Mouse (Mus musculus) G1E (cell line): ENCODE measurements around the gene F5. TPM values are rescaled to one million over a fixed set of nuclear protein-coding genes. Genes with fewer than 3 reads are reported as not detected.

ENCODE experiments used
- ATAC-seq: 2 replicates; pipeline ENCODE4 v1.8.0; 2016; ENCODE audit warnings: mild to moderate bottlenecking; ENCODE audit not compliant: insufficient number of reproducible peaks, poor library complexity, low FRiP score, severe bottlenecking; ENCODE audit errors: extremely low read depth
- DNase-seq: peaks from one replicate; pipeline ENCODE4 v3.0.0; 2012; ENCODE audit warnings: low spot score
- H3K27me3 ChIP-seq: 2 replicates; pipeline ENCODE4 v1.6.1; 2012; ENCODE audit warnings: mild to moderate bottlenecking, low read length, inconsistent platforms; ENCODE audit not compliant: insufficient read depth
- H3K36me3 ChIP-seq: replicated peaks from 2 replicates; pipeline ENCODE3; 2012; ENCODE audit warnings: mild to moderate bottlenecking, inconsistent platforms
- H3K4me1 ChIP-seq: 2 replicates; pipeline ENCODE4 v1.6.1; 2012; ENCODE audit warnings: low read depth, low read length, inconsistent platforms, mixed read lengths; ENCODE audit not compliant: insufficient read depth
- H3K4me3 ChIP-seq: 2 replicates; pipeline ENCODE4 v1.5.1; 2012; ENCODE audit warnings: low read depth, mild to moderate bottlenecking, inconsistent platforms, low read length, moderate library complexity, mixed read lengths
- H3K9me3 ChIP-seq: replicated peaks from 2 replicates; pipeline ENCODE4 v1.6.1; 2012; ENCODE audit warnings: inconsistent platforms
- CTCF ChIP-seq: IDR thresholded peaks from 2 replicates; pipeline ENCODE4 v1.5.1; 2012; ENCODE audit warnings: low read depth, low read length, inconsistent platforms, mixed read lengths
- GATA1 ChIP-seq: IDR thresholded peaks from 2 replicates; pipeline ENCODE4 v1.6.1; 2012; ENCODE audit warnings: borderline replicate concordance, low read length, inconsistent platforms, mixed read lengths
- GATA2 ChIP-seq: IDR thresholded peaks from 2 replicates; pipeline ENCODE4 v1.6.1; 2012; ENCODE audit warnings: low read depth, low read length, inconsistent platforms, borderline replicate concordance
- POLR2AphosphoS5 ChIP-seq: IDR thresholded peaks from 2 replicates; pipeline ENCODE4 v1.6.1; 2012; ENCODE audit warnings: low read depth, low read length, inconsistent platforms; ENCODE audit not compliant: insufficient replicate concordance
- TAL1 ChIP-seq: conservative IDR thresholded peaks from 2 replicates; pipeline ENCODE4 v1.6.1; 2012; ENCODE audit warnings: low read depth, low read length, inconsistent platforms, mixed read lengths
- polyA plus RNA-seq: library from polyadenylated mRNA; stranded (reverse); fragments of >175 nt; gene quantifications from 2 replicates; pipeline ENCODE4 v1.2.3, GENCODE M21; 2012
- total RNA-seq, 2 experiments: library from RNA; stranded (forward) in 1 of 2; stranded (reverse) in 1 of 2; fragments of 200-1000 nt in 1 of 2; fragments of >200 nt in 1 of 2; fragmentation: Nextera tagmentation in 1 of 2; gene quantifications; 2 replicates each; pipeline ENCODE4 v1.2.3; 2014 to 2017

The F5 gene
- total and polyA plus RNA-seq, 3 experiments: 0.01 to 0.05 TPM; not detected in 1

- TF ChIP-seq CTCF: no peak
- no peak for TF ChIP-seq GATA1
- TF ChIP-seq TAL1: no peak
- TF ChIP-seq POLR2AphosphoS5: no peak
- no peak for TF ChIP-seq GATA2
Measured at GRCm38 (mm10) chr1:164236078-164236477, 84.4 kb downstream of the F5 start.

GRCm38 (mm10) chr1:164241494-164241893 lies 89.9 kb downstream of the F5 start:
- DNase-seq (no peak), ATAC-seq (no peak)
- peaks cover 12% of the 10 kb centered on the region for H3K27me3 ChIP-seq

More at GRCm38 (mm10) chr1:164236078-164236477, 84.4 kb downstream of the F5 start:
- H3K4me1 ChIP-seq: no peaks in the 10 kb centered on the region
- DNase-seq (no peak), ATAC-seq (no peak)
- no peaks in the 10 kb centered on the region for H3K36me3 ChIP-seq
- H3K9me3 ChIP-seq: no peaks in the 10 kb centered on the region
- H3K27me3 ChIP-seq: peaks cover 13% of the 10 kb centered on the region
- H3K4me3 ChIP-seq: no peak overlapping the region

GRCm38 (mm10) chr1:164242809-164243208 lies 91.2 kb downstream of the F5 start:
- H3K9me3 ChIP-seq: no peaks in the 10 kb centered on the region
- H3K27me3 ChIP-seq: peaks cover 10% of the 10 kb centered on the region
- no peak overlapping the region for H3K4me3 ChIP-seq
- H3K36me3 ChIP-seq: no peaks in the 10 kb centered on the region
- ATAC-seq (no peak), DNase-seq (no peak)
- TF ChIP-seq CTCF (no peak), TAL1 (no peak), POLR2AphosphoS5 (no peak), GATA1 (no peak), GATA2 (no peak)
- peaks cover 7% of the 10 kb centered on the region for H3K4me1 ChIP-seq

More at GRCm38 (mm10) chr1:164241494-164241893, 89.9 kb downstream of the F5 start:
- Histone ChIP-seq H3K36me3 (no peaks in the 10 kb centered on the region), H3K9me3 (no peaks in the 10 kb centered on the region), H3K4me3 (no peak overlapping the region), H3K4me1 (no peaks in the 10 kb centered on the region)
- TF ChIP-seq GATA2: no peak
- no peak for TF ChIP-seq POLR2AphosphoS5
- TF ChIP-seq GATA1: no peak
- no peak for TF ChIP-seq CTCF
- no peak for TF ChIP-seq TAL1

DNA sequence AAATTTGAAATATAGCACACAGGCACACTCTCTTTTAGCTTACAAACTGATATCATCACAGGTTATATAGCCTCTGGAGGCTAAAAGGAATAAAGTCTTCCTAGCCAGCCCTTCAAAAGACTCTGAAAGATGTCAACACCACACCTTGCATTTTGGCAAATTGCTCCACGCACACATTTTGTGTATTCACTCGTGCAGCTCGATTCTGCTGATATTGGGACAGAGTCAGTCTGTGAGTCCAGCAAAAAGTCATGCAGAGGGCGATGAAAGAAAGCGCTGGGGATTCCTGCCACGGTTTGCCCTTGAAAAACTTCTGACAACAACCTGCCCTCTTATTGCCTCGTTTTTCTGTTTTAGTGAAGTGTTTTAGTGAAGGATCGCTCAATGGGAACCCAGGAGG lies 95.8 kb downstream of the F5 start:
- Histone ChIP-seq H3K4me1 (peaks cover 32% of the 10 kb centered on the region), H3K4me3 (no peak overlapping the region; the same call in 1 of the 2 replicates), H3K36me3 (peaks cover 4% of the 10 kb centered on the region), H3K27me3 (no peaks in the 10 kb centered on the region; the same call in 1 of the 2 replicates), H3K9me3 (no peaks in the 10 kb centered on the region)
- ATAC-seq (no peak), DNase-seq (no peak)
- no peak for TF ChIP-seq GATA2
- no peak for TF ChIP-seq CTCF
- no peak for TF ChIP-seq GATA1
- TF ChIP-seq POLR2AphosphoS5: no peak
- no peak for TF ChIP-seq TAL1

DNA sequence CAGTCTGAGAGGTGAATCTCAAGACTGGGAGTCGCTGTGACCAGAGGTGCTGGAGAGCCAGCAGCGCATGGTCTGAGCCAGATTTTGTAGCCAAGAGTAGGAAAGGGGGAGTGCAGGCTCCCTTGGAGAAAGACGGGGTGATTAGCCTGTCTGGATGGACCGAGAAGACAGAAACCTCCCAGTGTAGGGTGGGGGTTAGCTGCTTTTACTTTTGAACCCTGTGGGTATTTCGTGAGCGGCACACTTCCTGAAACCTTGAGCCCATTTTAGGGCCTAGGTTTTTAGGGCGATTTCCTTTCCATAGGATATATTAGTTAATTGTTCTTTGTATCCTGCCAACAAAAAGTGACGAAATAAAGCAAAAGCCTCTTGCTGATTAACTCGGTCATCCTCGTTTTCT lies 96.3 kb downstream of the F5 start:
- peaks cover 37% of the 10 kb centered on the region for H3K4me1 ChIP-seq
- ATAC-seq (no peak), DNase-seq (no peak)
- peak overlapping the region; percentile 92 for H3K4me3 ChIP-seq
- H3K36me3 ChIP-seq: peaks cover 8% of the 10 kb centered on the region
- no peak for TF ChIP-seq GATA1
- no peak for TF ChIP-seq CTCF
- TF ChIP-seq POLR2AphosphoS5: no peak
- TF ChIP-seq TAL1: no peak
- no peak for TF ChIP-seq GATA2
- H3K9me3 ChIP-seq: no peaks in the 10 kb centered on the region
- H3K27me3 ChIP-seq: no peaks in the 10 kb centered on the region

DNA sequence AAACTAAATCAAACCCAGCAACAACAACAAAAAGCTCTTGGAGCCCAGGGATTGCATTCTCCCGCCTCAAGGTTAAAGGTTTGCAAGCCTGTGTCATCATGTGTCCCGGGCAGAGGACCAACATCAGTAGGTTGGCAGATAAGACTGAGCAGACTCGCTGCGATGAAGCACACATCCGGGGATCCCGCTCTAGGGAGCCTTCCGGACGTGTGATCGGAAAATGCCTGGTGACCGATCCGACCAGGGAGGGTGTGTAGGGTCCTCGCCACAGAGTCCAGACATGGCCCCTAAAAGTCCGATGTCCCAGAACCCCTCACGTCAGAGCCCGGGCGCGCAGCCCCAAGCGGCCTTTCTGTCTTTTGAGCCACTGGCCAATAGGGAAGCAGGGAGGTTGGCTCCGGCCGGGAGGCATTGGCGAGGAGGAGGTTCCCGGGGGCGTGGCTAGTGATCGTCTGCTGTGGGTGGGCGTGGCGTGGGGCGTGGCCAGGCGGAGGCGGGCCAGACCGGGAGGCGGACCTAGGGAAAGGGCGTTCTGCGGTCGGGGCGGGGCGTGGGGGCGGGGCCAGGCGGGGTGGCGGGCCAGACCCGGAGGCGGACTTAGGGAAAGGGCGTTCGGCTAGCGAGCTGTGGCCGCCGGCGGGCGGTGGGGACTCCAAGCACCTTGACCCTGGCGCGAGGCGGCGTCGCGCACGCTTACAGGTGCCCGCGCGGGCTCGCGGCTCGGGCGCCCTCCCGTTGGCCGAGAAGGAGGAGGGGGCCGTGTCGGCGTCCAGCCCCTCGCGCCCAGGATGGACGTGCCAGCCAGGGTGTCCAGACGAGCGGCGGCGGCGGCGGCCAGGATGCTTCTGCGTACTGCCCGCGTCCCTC lies 97.1 kb downstream of the F5 start, which contains the start of gene Slc19a2:
Slc19a2 (plus strand) TSS at position 582 of the 867 bp plus-strand sequence.
- Histone ChIP-seq H3K27me3 (no peaks in the 10 kb centered on the region), H3K9me3 (no peaks in the 10 kb centered on the region), H3K36me3 (peaks cover 8% of the 10 kb centered on the region), H3K4me1 (peaks cover 43% of the 10 kb centered on the region), H3K4me3 (peak within 1 kb of the TSS; percentile 92)
- DNase-seq: peak; percentile 97
- peak; percentile 93 for ATAC-seq
- TF ChIP-seq CTCF (no peak), POLR2AphosphoS5 (no peak), GATA2 (no peak), TAL1 (no peak), GATA1 (no peak)
